Mouse (Mus musculus): ENCODE measurements around the gene Cchcr1. TPM values are rescaled to one million over a fixed set of nuclear protein-coding genes. Genes with fewer than 3 reads are reported as not detected.

Gene Cchcr1
- polyA plus RNA-seq, 1 experiment from 2014 or later = 8.3 TPM

- H3K27me3 ChIP-seq (ENCODE audit: control insufficient read depth, insufficient read depth, low read length) = no peaks in the 10 kb centered on the region
- ATAC-seq (ENCODE audit: low FRiP score) (no peak), DNase-seq (ENCODE audit: low spot score) (no peak)
- no peaks in the 10 kb centered on the region for H3K36me3 ChIP-seq (ENCODE audit: control insufficient read depth, insufficient read depth, low read length)
- 94% methylated on average over 7 of the region's 7 CpGs for WGBS
- H3K4me2 ChIP-seq (replicated peaks; ENCODE audit: low read depth, low read length) = no peak overlapping the region
- H3K9me3 ChIP-seq (ENCODE audit: control insufficient read depth, low read length) = no peaks in the 10 kb centered on the region
- H3K4me3 ChIP-seq (ENCODE audit: low read depth, low read length) = no peak overlapping the region
- H3K27ac ChIP-seq (ENCODE audit: low read depth, low read length) = no peak overlapping the region
- H3K4me1 ChIP-seq (replicated peaks; ENCODE audit: control insufficient read depth, insufficient read depth, low read length) = no peaks in the 10 kb centered on the region
- no peak overlapping the region for H3K9ac ChIP-seq (ENCODE audit: low read depth, low read length)
Observed at GRCm38 (mm10) chr17:35497124-35497523, 19.8 kb upstream of the Cchcr1 start.

- Histone ChIP-seq H3K9me3 (ENCODE audit: control insufficient read depth, low read length) (no peaks in the 10 kb centered on the region), H3K4me1 (replicated peaks; ENCODE audit: control insufficient read depth, insufficient read depth, low read length) (no peaks in the 10 kb centered on the region), H3K9ac (ENCODE audit: low read depth, low read length) (no peak overlapping the region), H3K4me3 (ENCODE audit: low read depth, low read length) (no peak overlapping the region), H3K27ac (ENCODE audit: low read depth, low read length) (no peak overlapping the region), H3K4me2 (replicated peaks; ENCODE audit: low read depth, low read length) (no peak overlapping the region), H3K27me3 (ENCODE audit: control insufficient read depth, insufficient read depth, low read length) (peaks cover 24% of the 10 kb centered on the region), H3K36me3 (ENCODE audit: control insufficient read depth, insufficient read depth, low read length) (no peaks in the 10 kb centered on the region)
- WGBS = 4% methylated on average over 6 of the region's 6 CpGs
- DNase-seq (ENCODE audit: low spot score) (no peak), ATAC-seq (ENCODE audit: low FRiP score) (no peak)
Observed at GRCm38 (mm10) chr17:35502226-35502625, 14.7 kb upstream of the Cchcr1 start.

GRCm38 (mm10) chr17:35502762-35503161 is 14.1 kb upstream of the Cchcr1 start:
- Histone ChIP-seq H3K27ac (ENCODE audit: low read depth, low read length) (no peak overlapping the region), H3K4me2 (replicated peaks; ENCODE audit: low read depth, low read length) (no peak overlapping the region), H3K36me3 (ENCODE audit: control insufficient read depth, insufficient read depth, low read length) (no peaks in the 10 kb centered on the region), H3K27me3 (ENCODE audit: control insufficient read depth, insufficient read depth, low read length) (peaks cover 28% of the 10 kb centered on the region), H3K9ac (ENCODE audit: low read depth, low read length) (no peak overlapping the region), H3K4me1 (replicated peaks; ENCODE audit: control insufficient read depth, insufficient read depth, low read length) (no peaks in the 10 kb centered on the region), H3K9me3 (ENCODE audit: control insufficient read depth, low read length) (no peaks in the 10 kb centered on the region), H3K4me3 (ENCODE audit: low read depth, low read length) (no peak overlapping the region)
- WGBS = 41% methylated on average over 5 of the region's 5 CpGs
- DNase-seq (ENCODE audit: low spot score) = no peak
- no peak for ATAC-seq (ENCODE audit: low FRiP score)

- Histone ChIP-seq H3K4me2 (replicated peaks; ENCODE audit: low read depth, low read length) (no peak overlapping the region), H3K9me3 (ENCODE audit: control insufficient read depth, low read length) (no peaks in the 10 kb centered on the region), H3K4me1 (replicated peaks; ENCODE audit: control insufficient read depth, insufficient read depth, low read length) (no peaks in the 10 kb centered on the region), H3K27me3 (ENCODE audit: control insufficient read depth, insufficient read depth, low read length) (peaks cover 32% of the 10 kb centered on the region), H3K27ac (ENCODE audit: low read depth, low read length) (no peak overlapping the region), H3K4me3 (ENCODE audit: low read depth, low read length) (no peak overlapping the region), H3K36me3 (ENCODE audit: control insufficient read depth, insufficient read depth, low read length) (no peaks in the 10 kb centered on the region), H3K9ac (ENCODE audit: low read depth, low read length) (no peak overlapping the region)
- 20% methylated on average over 5 of the region's 5 CpGs for WGBS
- no peak for ATAC-seq (ENCODE audit: low FRiP score)
- DNase-seq (ENCODE audit: low spot score) = no peak
Observed at GRCm38 (mm10) chr17:35503849-35504248, 13.1 kb upstream of the Cchcr1 start.

GRCm38 (mm10) chr17:35504628-35505481 is 12.0 kb upstream of the Cchcr1 start:
- H3K27me3 ChIP-seq (ENCODE audit: control insufficient read depth, insufficient read depth, low read length) = peaks cover 32% of the 10 kb centered on the region
- ATAC-seq (ENCODE audit: low FRiP score) = no peak

GRCm38 (mm10) chr17:35505776-35506175 is 11.1 kb upstream of the Cchcr1 start, which contains the start of gene Pou5f1:
TSS of gene Pou5f1 (plus strand) at chr17:35506018.
- Histone ChIP-seq H3K4me2 (replicated peaks; ENCODE audit: low read depth, low read length) (no peak within 1 kb of the TSS), H3K9ac (ENCODE audit: low read depth, low read length) (no peak within 1 kb of the TSS), H3K4me3 (ENCODE audit: low read depth, low read length) (no peak within 1 kb of the TSS), H3K27me3 (ENCODE audit: control insufficient read depth, insufficient read depth, low read length) (peaks cover 32% of the 10 kb centered on the region), H3K4me1 (replicated peaks; ENCODE audit: control insufficient read depth, insufficient read depth, low read length) (no peaks in the 10 kb centered on the region), H3K36me3 (ENCODE audit: control insufficient read depth, insufficient read depth, low read length) (no peaks in the 10 kb centered on the region), H3K27ac (ENCODE audit: low read depth, low read length) (no peak within 1 kb of the TSS), H3K9me3 (ENCODE audit: control insufficient read depth, low read length) (no peaks in the 10 kb centered on the region)
- DNase-seq (ENCODE audit: low spot score) (no peak), ATAC-seq (ENCODE audit: low FRiP score) (no peak)
- 22% methylated on average over 13 of the region's 13 CpGs for WGBS

More at GRCm38 (mm10) chr17:35504628-35505481, 12.0 kb upstream of the Cchcr1 start:
- Histone ChIP-seq H3K9ac (ENCODE audit: low read depth, low read length) (no peak overlapping the region), H3K4me2 (replicated peaks; ENCODE audit: low read depth, low read length) (no peak overlapping the region), H3K4me1 (replicated peaks; ENCODE audit: control insufficient read depth, insufficient read depth, low read length) (no peaks in the 10 kb centered on the region), H3K9me3 (ENCODE audit: control insufficient read depth, low read length) (no peaks in the 10 kb centered on the region), H3K27ac (ENCODE audit: low read depth, low read length) (no peak overlapping the region), H3K4me3 (ENCODE audit: low read depth, low read length) (no peak overlapping the region), H3K36me3 (ENCODE audit: control insufficient read depth, insufficient read depth, low read length) (no peaks in the 10 kb centered on the region)
- no peak for DNase-seq (ENCODE audit: low spot score)
- 14% methylated on average over 8 of the region's 8 CpGs for WGBS

- no peak overlapping the region for H3K27ac ChIP-seq (ENCODE audit: low read depth, low read length)
- H3K4me3 ChIP-seq (ENCODE audit: low read depth, low read length) = no peak overlapping the region
- no peak for DNase-seq (ENCODE audit: low spot score)
- no peaks in the 10 kb centered on the region for H3K4me1 ChIP-seq (replicated peaks; ENCODE audit: control insufficient read depth, insufficient read depth, low read length)
- no peak overlapping the region for H3K9ac ChIP-seq (ENCODE audit: low read depth, low read length)
- 17% methylated on average over 10 of the region's 10 CpGs for WGBS
- no peak for ATAC-seq (ENCODE audit: low FRiP score)
- H3K4me2 ChIP-seq (replicated peaks; ENCODE audit: low read depth, low read length) = no peak overlapping the region
- H3K9me3 ChIP-seq (ENCODE audit: control insufficient read depth, low read length) = no peaks in the 10 kb centered on the region
- peaks cover 32% of the 10 kb centered on the region for H3K27me3 ChIP-seq (ENCODE audit: control insufficient read depth, insufficient read depth, low read length)
- H3K36me3 ChIP-seq (ENCODE audit: control insufficient read depth, insufficient read depth, low read length) = no peaks in the 10 kb centered on the region
Observed at GRCm38 (mm10) chr17:35506881-35507280, 10.0 kb upstream of the Cchcr1 start.

GRCm38 (mm10) chr17:35507556-35508260 is 9.2 kb upstream of the Cchcr1 start:
- no peaks in the 10 kb centered on the region for H3K4me1 ChIP-seq (replicated peaks; ENCODE audit: control insufficient read depth, insufficient read depth, low read length)
- no peaks in the 10 kb centered on the region for H3K9me3 ChIP-seq (ENCODE audit: control insufficient read depth, low read length)
- H3K27me3 ChIP-seq (ENCODE audit: control insufficient read depth, insufficient read depth, low read length) = peaks cover 32% of the 10 kb centered on the region
- no peak overlapping the region for H3K27ac ChIP-seq (ENCODE audit: low read depth, low read length)
- WGBS = 26% methylated on average over 13 of the region's 13 CpGs
- no peak overlapping the region for H3K4me2 ChIP-seq (replicated peaks; ENCODE audit: low read depth, low read length)
- no peak for DNase-seq (ENCODE audit: low spot score)
- ATAC-seq (ENCODE audit: low FRiP score) = no peak
- H3K9ac ChIP-seq (ENCODE audit: low read depth, low read length) = no peak overlapping the region
- H3K36me3 ChIP-seq (ENCODE audit: control insufficient read depth, insufficient read depth, low read length) = no peaks in the 10 kb centered on the region
- H3K4me3 ChIP-seq (ENCODE audit: low read depth, low read length) = no peak overlapping the region

Data from hindbrain, embryonic 11.5 days (tissue).